Mouse (Mus musculus): ENCODE measurements around the gene 1700003F12Rik. TPM values are rescaled to one million over a fixed set of nuclear protein-coding genes. Genes with fewer than 3 reads are reported as not detected.

1700003F12Rik gene
- 1 to 10 TPM in 1 of 2 experiments, under 1 TPM in 1; 0.98 to 1.4 TPM for total RNA-seq (2021)

- intact Hi-C loops (cut with DNase I) = no loop called here
- DNase-seq = no peak
Observed at GRCm38 (mm10) chr2:154546711-154547110, at the start of gene 1700003F12Rik. Gene 1700003F12Rik (plus strand): TSS chr2:154547085.

DNA sequence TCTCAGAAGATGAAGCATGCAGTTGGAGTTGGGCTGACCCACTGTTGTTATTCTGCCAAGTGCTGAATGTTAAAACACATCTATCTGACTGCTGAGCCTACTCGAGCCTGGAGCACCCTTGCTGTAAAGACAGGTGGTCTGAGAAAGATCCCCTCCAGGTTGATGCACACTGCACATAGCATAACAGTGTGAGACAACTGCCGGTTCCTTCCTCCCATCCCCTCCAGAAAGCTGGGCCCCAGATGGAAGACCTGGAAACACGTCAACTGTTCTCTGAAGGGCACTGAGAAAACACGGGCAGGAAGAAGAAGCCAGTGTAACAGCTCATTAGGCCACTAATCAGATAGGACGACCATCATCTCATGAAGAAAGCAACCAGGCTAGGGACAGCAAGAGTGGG is 48.3 kb upstream of the 1700003F12Rik start:
- intact Hi-C loops (cut with DNase I) = no loop called here
- DNase-seq = peak; percentile 52

GRCm38 (mm10) chr2:154499717-154500247 is 47.1 kb upstream of the 1700003F12Rik start:
- intact Hi-C loops (cut with DNase I) = no loop called here

GRCm38 (mm10) chr2:154500758-154501157 is 46.1 kb upstream of the 1700003F12Rik start:
- intact Hi-C loops (cut with DNase I) = no loop called here
- DNase-seq = no peak

More at GRCm38 (mm10) chr2:154499717-154500247, 47.1 kb upstream of the 1700003F12Rik start:
- DNase-seq = no peak

- intact Hi-C loops (cut with DNase I) = no loop called here
- no peak for DNase-seq
Observed at GRCm38 (mm10) chr2:154507076-154507475, 39.8 kb upstream of the 1700003F12Rik start.

DNA sequence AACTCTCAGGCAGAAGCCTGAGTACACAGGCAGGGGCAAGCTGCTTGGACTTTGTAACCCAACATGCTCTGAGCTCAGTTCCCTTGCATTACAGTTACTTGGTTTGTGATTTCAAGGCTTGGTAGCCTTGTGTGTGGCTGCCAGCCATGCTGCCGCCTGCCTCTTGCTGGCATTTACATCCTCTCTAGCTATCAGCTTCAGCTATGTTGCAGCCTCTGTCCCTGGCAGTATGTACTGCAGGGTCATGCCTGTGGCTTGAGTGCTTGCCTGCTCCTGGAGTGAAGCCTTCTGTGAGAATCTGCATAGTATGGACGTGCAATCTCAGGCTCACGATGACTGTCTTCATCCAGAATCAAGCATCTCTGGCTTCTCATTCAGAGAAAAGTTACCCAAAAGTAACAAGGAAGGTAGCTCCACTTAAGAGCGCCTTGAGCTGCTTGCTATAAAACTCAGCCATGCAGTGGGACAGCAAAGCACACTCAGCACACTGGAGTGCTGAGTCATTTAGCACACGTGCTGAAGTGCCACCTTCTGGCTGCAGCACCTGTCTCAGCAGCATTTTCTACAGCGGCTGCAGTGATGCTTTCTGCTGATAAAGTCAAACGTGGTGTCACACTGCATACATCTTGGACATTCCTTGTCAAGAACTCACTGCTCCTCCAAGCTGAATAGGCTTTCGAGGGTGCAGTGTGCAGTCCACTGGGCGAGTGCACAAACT is 39.2 kb upstream of the 1700003F12Rik start:
- peak; percentile 18 for DNase-seq
- intact Hi-C loops (cut with DNase I) = no loop called here

GRCm38 (mm10) chr2:154508450-154508849 is 38.4 kb upstream of the 1700003F12Rik start:
- no peak for DNase-seq
- intact Hi-C loops (cut with DNase I) = no loop called here

DNA sequence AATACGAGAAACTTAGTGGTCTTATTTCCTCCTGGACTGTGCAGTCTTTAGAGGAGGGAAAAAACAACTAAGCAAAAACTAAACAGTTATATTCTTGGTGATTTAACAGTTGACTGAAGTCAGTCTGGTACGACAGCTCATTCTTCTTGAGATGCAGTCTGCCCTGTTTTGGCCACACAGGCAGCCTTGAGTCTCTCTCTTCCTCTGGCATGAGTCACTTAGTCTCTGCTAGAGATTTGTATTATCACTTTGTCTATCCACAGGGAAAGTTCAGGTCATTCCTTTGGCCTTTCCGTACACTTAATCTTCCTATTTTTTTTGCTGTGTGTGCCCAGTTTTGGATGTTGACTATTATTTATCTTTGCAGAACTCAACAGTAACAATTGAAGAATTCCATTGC is 36.7 kb upstream of the 1700003F12Rik start:
- intact Hi-C loops (cut with DNase I) = no loop called here

DNA sequence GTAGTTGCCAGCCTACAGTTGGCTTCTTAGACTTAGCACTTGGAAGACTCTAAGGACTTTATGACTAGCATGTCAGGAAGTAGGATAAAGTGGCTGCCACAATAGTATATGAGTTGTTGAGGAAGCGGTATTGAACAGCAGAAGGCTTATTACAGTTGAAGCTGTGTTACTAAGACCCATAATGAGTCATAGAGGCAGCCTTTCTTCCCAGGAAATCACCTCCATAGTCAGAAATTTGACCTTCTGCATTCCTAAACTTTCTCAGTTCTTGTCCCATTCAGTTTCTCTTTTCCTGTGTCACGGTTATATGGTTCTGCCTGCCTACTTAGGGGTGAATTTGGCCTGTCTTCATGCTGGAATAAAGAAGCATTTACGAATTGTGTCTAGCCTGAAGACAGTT is 29.9 kb upstream of the 1700003F12Rik start:
- DNase-seq = no peak
- intact Hi-C loops (cut with DNase I) = no loop called here

More for the DNA sequence above, 36.7 kb upstream of the 1700003F12Rik start:
- DNase-seq = no peak

GRCm38 (mm10) chr2:154517424-154517823 is 29.5 kb upstream of the 1700003F12Rik start:
- intact Hi-C loops (cut with DNase I) = no loop called here
- DNase-seq = no peak

- intact Hi-C loops (cut with DNase I) = no loop called here
- DNase-seq = no peak
Observed at GRCm38 (mm10) chr2:154521449-154521848, 25.4 kb upstream of the 1700003F12Rik start.

- no peak for DNase-seq
- intact Hi-C loops (cut with DNase I) = no loop called here
Observed at GRCm38 (mm10) chr2:154522334-154522733, 24.6 kb upstream of the 1700003F12Rik start.

- no peak for DNase-seq
- intact Hi-C loops (cut with DNase I) = no loop called here
Observed at GRCm38 (mm10) chr2:154525285-154525684, 21.6 kb upstream of the 1700003F12Rik start.

DNA sequence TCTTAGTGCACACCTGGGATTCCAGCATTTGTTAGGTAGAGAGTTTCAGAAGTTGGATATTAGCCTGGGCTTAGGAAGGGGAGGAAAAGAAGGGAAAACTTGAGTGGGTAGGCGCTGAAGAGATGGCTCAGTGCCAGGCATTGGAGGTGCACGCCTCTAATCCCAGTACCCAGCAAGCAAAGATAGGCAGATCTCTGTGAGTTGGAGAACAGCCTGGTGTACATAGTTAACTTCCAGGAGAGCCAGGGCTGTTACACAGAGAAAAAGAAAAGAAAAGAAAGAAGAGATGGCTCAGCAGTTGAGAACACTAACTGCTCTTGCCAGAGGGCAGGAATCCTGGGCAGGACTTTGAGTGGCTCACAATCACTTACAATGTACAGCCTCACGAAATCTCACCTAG is 20.4 kb upstream of the 1700003F12Rik start:
- intact Hi-C loops (cut with DNase I) = no loop called here
- no peak for DNase-seq

- DNase-seq = no peak
Observed at GRCm38 (mm10) chr2:154532888-154533287, 14.0 kb upstream of the 1700003F12Rik start.

GRCm38 (mm10) chr2:154534704-154535270 is 12.1 kb upstream of the 1700003F12Rik start:
- no peak for DNase-seq
- intact Hi-C loops (cut with DNase I) = no loop called here

More at GRCm38 (mm10) chr2:154532888-154533287, 14.0 kb upstream of the 1700003F12Rik start:
- intact Hi-C loops (cut with DNase I) = no loop called here

DNA sequence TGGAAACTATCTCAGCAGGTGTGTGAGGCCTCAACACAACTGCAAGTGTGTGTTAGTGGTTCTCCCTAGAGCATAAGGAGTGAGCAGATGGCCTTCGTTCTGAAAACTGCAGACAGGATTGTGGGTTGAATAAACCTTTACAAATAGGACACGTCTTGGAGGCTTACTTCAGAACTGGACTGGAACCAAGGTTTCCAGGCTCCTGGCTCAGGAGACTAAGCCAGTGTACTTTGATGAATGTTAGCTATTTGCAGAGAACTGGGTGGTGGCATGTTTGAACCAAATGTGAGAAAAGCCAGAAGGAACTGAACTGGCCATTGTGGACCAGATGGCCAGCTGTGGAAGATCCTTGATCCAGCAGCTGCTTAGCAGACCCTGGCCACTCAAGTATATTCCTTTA is 8.6 kb upstream of the 1700003F12Rik start:
- intact Hi-C loops (cut with DNase I) = loop anchor here (2.0 kb wide), 1 partner anchor 122 kb away; no protein-coding TSS in a partner anchor
- DNase-seq = no peak

DNA sequence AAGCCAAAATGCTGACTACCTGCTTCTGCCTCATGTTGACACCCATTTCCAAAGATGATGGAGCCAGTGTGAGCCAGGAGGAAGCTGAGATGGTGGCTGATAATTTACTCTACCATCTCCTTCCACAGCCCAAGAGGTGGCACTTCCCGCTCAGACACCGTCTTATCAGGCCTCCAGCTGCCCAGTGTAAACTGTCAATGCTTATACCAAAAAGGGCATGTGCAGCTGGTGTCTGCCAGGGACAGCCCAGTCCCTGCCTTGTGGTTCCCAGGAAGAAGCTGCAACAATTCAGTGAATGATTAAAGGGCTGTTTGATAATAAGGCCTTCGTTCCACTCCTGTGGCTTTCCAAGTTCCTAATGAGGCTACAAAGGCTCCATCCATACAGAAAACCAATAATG is 8.2 kb upstream of the 1700003F12Rik start:
- intact Hi-C loops (cut with DNase I) = loop anchor here (2.0 kb wide), 1 partner anchor 122 kb away; no protein-coding TSS in a partner anchor
- DNase-seq = no peak

GRCm38 (mm10) chr2:154539720-154540119 is 7.2 kb upstream of the 1700003F12Rik start:
- peak; percentile 52 for DNase-seq
- intact Hi-C loops (cut with DNase I) = loop anchor here (2.0 kb wide), 1 partner anchor 123 kb away; no protein-coding TSS in a partner anchor

GRCm38 (mm10) chr2:154541630-154542029 is 5.3 kb upstream of the 1700003F12Rik start:
- DNase-seq = no peak
- intact Hi-C loops (cut with DNase I) = no loop called here

- intact Hi-C loops (cut with DNase I) = no loop called here
- peak; percentile 97 for DNase-seq
Observed at GRCm38 (mm10) chr2:154543567-154544347, 3.1 kb upstream of the 1700003F12Rik start.
